Mouse (Mus musculus) neural tube, embryonic 12.5 days (tissue): ENCODE measurements around the gene E130114P18Rik. TPM values are rescaled to one million over a fixed set of nuclear protein-coding genes. Genes with fewer than 3 reads are reported as not detected.

Source experiments
- ATAC-seq: fragments of 200-750 bp; cut with Nextera tagmentation; 2 replicates; pipeline ENCODE4 v1.8.0; 2017; ENCODE audit warnings: low read depth, mild to moderate bottlenecking, moderate TSS enrichment, moderate library complexity; ENCODE audit not compliant: low FRiP score
- H3K27ac ChIP-seq: fragments of 300-500 bp; sonication (generic); 2 replicates; pipeline ENCODE4 v1.5.1; 2016
- H3K27me3 ChIP-seq: fragments of 300-500 bp; sonication (generic); replicated peaks from 2 replicates; pipeline ENCODE4 v1.6.1; 2016; ENCODE audit warnings: mild to moderate bottlenecking
- H3K36me3 ChIP-seq: fragments of 300-500 bp; sonication (generic); 2 replicates; pipeline ENCODE4 v1.6.1; 2016; ENCODE audit warnings: mild to moderate bottlenecking
- H3K4me1 ChIP-seq: fragments of 300-500 bp; sonication (generic); 2 replicates; pipeline ENCODE4 v1.6.1; 2016
- H3K4me2 ChIP-seq: fragments of 300-500 bp; sonication (generic); replicated peaks from 2 replicates; pipeline ENCODE4 v1.6.1; 2016; ENCODE audit warnings: mild to moderate bottlenecking
- H3K4me3 ChIP-seq: fragments of 300-500 bp; sonication (generic); 2 replicates; pipeline ENCODE4 v1.5.1; 2016
- H3K9ac ChIP-seq: fragments of 300-500 bp; sonication (generic); 2 replicates; pipeline ENCODE4 v1.6.1; 2016; ENCODE audit warnings: mild to moderate bottlenecking
- H3K9me3 ChIP-seq: fragments of 300-500 bp; sonication (generic); 2 replicates; pipeline ENCODE4 v1.6.1; 2016; ENCODE audit warnings: mild to moderate bottlenecking
- WGBS: fragments of 180-500 bp; shearing (Covaris S2); methylation state at CpG from one replicate; pipeline ENCODE4 v1.1.7; 2016; 5-methylcytosine and 5-hydroxymethylcytosine counted together
- polyA plus RNA-seq: library from polyadenylated mRNA; unstranded; fragments of >200 nt; fragmentation: Nextera tagmentation; extraction: Ambion mirVana; gene quantifications from 2 replicates; pipeline ENCODE4 v1.2.1, GENCODE M21; 2016

The E130114P18Rik gene
- polyA plus RNA-seq, 1 experiment from 2014 or later: 20.4 TPM

- Histone ChIP-seq H3K27ac (no peak overlapping the region; the same call in 1 of the 2 replicates), H3K4me3 (no peak overlapping the region), H3K9ac (no peak overlapping the region), H3K36me3 (no peaks in the 10 kb centered on the region), H3K4me2 (peak overlapping the region; percentile 27), H3K27me3 (no peaks in the 10 kb centered on the region), H3K4me1 (peaks cover 15% of the 10 kb centered on the region), H3K9me3 (no peaks in the 10 kb centered on the region)
- 60% methylated on average over 22 of the region's 22 CpGs for WGBS
- peak; percentile 42 for ATAC-seq
Observed at GRCm38 (mm10) chr4:97707373-97708152, 70.3 kb downstream of the E130114P18Rik start.

- Histone ChIP-seq H3K9me3 (no peaks in the 10 kb centered on the region), H3K36me3 (no peaks in the 10 kb centered on the region), H3K4me1 (no peaks in the 10 kb centered on the region), H3K4me3 (no peak overlapping the region), H3K27ac (no peak overlapping the region), H3K4me2 (no peak overlapping the region), H3K9ac (no peak overlapping the region), H3K27me3 (no peaks in the 10 kb centered on the region)
- ATAC-seq: no peak
- WGBS: 75% methylated on average over 7 of the region's 7 CpGs
Observed at GRCm38 (mm10) chr4:97696684-97697615, 80.9 kb downstream of the E130114P18Rik start.

- Histone ChIP-seq H3K9ac (no peak overlapping the region), H3K36me3 (no peaks in the 10 kb centered on the region), H3K4me2 (no peak overlapping the region), H3K4me1 (no peaks in the 10 kb centered on the region), H3K9me3 (no peaks in the 10 kb centered on the region), H3K27me3 (no peaks in the 10 kb centered on the region), H3K27ac (no peak overlapping the region), H3K4me3 (no peak overlapping the region)
- WGBS: 69% methylated on average over 7 of the region's 7 CpGs
- no peak for ATAC-seq
Observed at GRCm38 (mm10) chr4:97695414-97696040, 82.4 kb downstream of the E130114P18Rik start.

- no peak for ATAC-seq
- no peaks in the 10 kb centered on the region for H3K27me3 ChIP-seq
- no peak overlapping the region for H3K27ac ChIP-seq
- no peaks in the 10 kb centered on the region for H3K9me3 ChIP-seq
- H3K4me1 ChIP-seq: peaks cover 9% of the 10 kb centered on the region
- no peak overlapping the region for H3K4me3 ChIP-seq
- H3K36me3 ChIP-seq: no peaks in the 10 kb centered on the region
- 92% methylated on average over 4 of the region's 4 CpGs for WGBS
- H3K9ac ChIP-seq: no peak overlapping the region
- no peak overlapping the region for H3K4me2 ChIP-seq
Observed at GRCm38 (mm10) chr4:97693931-97694330, 83.9 kb downstream of the E130114P18Rik start.

GRCm38 (mm10) chr4:97693054-97693453, 84.8 kb downstream of the E130114P18Rik start:
- no peak overlapping the region for H3K4me2 ChIP-seq
- no peaks in the 10 kb centered on the region for H3K36me3 ChIP-seq
- H3K9me3 ChIP-seq: no peaks in the 10 kb centered on the region
- ATAC-seq: no peak
- H3K4me3 ChIP-seq: no peak overlapping the region
- 88% methylated on average over 4 of the region's 4 CpGs for WGBS
- H3K9ac ChIP-seq: no peak overlapping the region
- H3K27ac ChIP-seq: no peak overlapping the region
- no peaks in the 10 kb centered on the region for H3K27me3 ChIP-seq
- H3K4me1 ChIP-seq: peaks cover 9% of the 10 kb centered on the region

GRCm38 (mm10) chr4:97690384-97690766, 87.5 kb downstream of the E130114P18Rik start:
- Histone ChIP-seq H3K36me3 (no peaks in the 10 kb centered on the region), H3K27me3 (no peaks in the 10 kb centered on the region), H3K27ac (no peak overlapping the region), H3K9me3 (no peaks in the 10 kb centered on the region), H3K4me3 (no peak overlapping the region), H3K9ac (no peak overlapping the region), H3K4me1 (peaks cover 9% of the 10 kb centered on the region), H3K4me2 (no peak overlapping the region)
- 74% methylated on average over 7 of the region's 7 CpGs for WGBS
- no peak for ATAC-seq

GRCm38 (mm10) chr4:97689456-97690383, 88.2 kb downstream of the E130114P18Rik start:
- Histone ChIP-seq H3K27me3 (no peaks in the 10 kb centered on the region), H3K36me3 (no peaks in the 10 kb centered on the region), H3K9me3 (no peaks in the 10 kb centered on the region), H3K4me2 (no peak overlapping the region), H3K27ac (no peak overlapping the region), H3K4me1 (peaks cover 9% of the 10 kb centered on the region), H3K9ac (no peak overlapping the region), H3K4me3 (no peak overlapping the region)
- 56% methylated on average over 8 of the region's 8 CpGs for WGBS
- no peak for ATAC-seq

GRCm38 (mm10) chr4:97686020-97686419, 91.9 kb downstream of the E130114P18Rik start:
- Histone ChIP-seq H3K9ac (no peak overlapping the region), H3K27ac (no peak overlapping the region), H3K36me3 (no peaks in the 10 kb centered on the region), H3K4me2 (no peak overlapping the region), H3K4me1 (peaks cover 9% of the 10 kb centered on the region), H3K4me3 (no peak overlapping the region), H3K9me3 (no peaks in the 10 kb centered on the region), H3K27me3 (no peaks in the 10 kb centered on the region)
- 77% methylated on average over 5 of the region's 5 CpGs for WGBS
- no peak for ATAC-seq

- peaks cover 3% of the 10 kb centered on the region; the same call in 1 of the 2 replicates for H3K27me3 ChIP-seq
- H3K4me1 ChIP-seq: peaks cover 19% of the 10 kb centered on the region; the same call in 1 of the 2 replicates
- H3K4me2 ChIP-seq: no peak overlapping the region
- no peak overlapping the region for H3K9ac ChIP-seq
- no peak overlapping the region for H3K27ac ChIP-seq
- H3K4me3 ChIP-seq: no peak overlapping the region
- H3K9me3 ChIP-seq: no peaks in the 10 kb centered on the region
- WGBS: 20% methylated on average over 2 of the region's 2 CpGs
- ATAC-seq: no peak
- no peaks in the 10 kb centered on the region for H3K36me3 ChIP-seq
Observed at GRCm38 (mm10) chr4:97676579-97676937, 101.3 kb downstream of the E130114P18Rik start.

GRCm38 (mm10) chr4:97675741-97676578, 101.9 kb downstream of the E130114P18Rik start:
- Histone ChIP-seq H3K36me3 (no peaks in the 10 kb centered on the region), H3K9me3 (no peaks in the 10 kb centered on the region), H3K4me3 (no peak overlapping the region), H3K9ac (0 out of 2 replicates have a peak overlapping the region, but pooled peaks have one; percentile 35), H3K4me1 (peaks cover 19% of the 10 kb centered on the region; the same call in 1 of the 2 replicates), H3K27me3 (peaks cover 3% of the 10 kb centered on the region; the same call in 1 of the 2 replicates), H3K4me2 (peak overlapping the region; percentile 46), H3K27ac (no peak overlapping the region)
- 27% methylated on average over 16 of the region's 16 CpGs for WGBS
- ATAC-seq: peak; percentile 77
